28 mouse cellular contexts compared by ENCODE assay signal in genomic region chr1:34516595-34516994, GRCm38 (mm10). TPM values are rescaled to one million over a fixed set of nuclear protein-coding genes. Genes with fewer than 3 reads are reported as not detected.
DNase-seq lines count a peak whose midpoint lies in the region; ATAC-seq and TF ChIP-seq lines count a peak whose summit lies in the region.
"Had no signal": no experiment of that assay in that cellular context is flagged by ENCODE, and none has a peak within 500 bp of the region (broad histone marks: within the 10 kb centered on the region; RNA-seq: fewer than 3 reads in every experiment).

No protein-coding gene starts in this region.

- H3K9me3 ChIP-seq in heart, embryonic 12.5 days (replicated peaks): no peaks in the 10 kb centered on the region
- no peaks in the 10 kb centered on the region for H3K9me3 ChIP-seq in E14TG2a.4 (ENCODE audit: low read length)
- H3K9me3 ChIP-seq in embryonic facial prominence, embryonic 14.5 days (ENCODE audit: control insufficient read depth, low read length): no peaks in the 10 kb centered on the region
- H3K9me3 ChIP-seq: forebrain, embryonic 13.5 days; kidney, embryonic 15.5 days; limb, embryonic 12.5 days; midbrain, embryonic 12.5 days; neural tube, embryonic 12.5 days had no signal

- peaks cover 10% of the 10 kb centered on the region for H3K4me1 ChIP-seq in heart, embryonic 12.5 days (replicated peaks)
- H3K4me1 ChIP-seq in E14TG2a.4 (replicated peaks; ENCODE audit: low read depth, low read length): peaks cover 9% of the 10 kb centered on the region; the same call in 1 of the 2 replicates
- H3K4me1 ChIP-seq in embryonic facial prominence, embryonic 14.5 days (ENCODE audit: control insufficient read depth, insufficient read depth, low read length): no peaks in the 10 kb centered on the region
- H3K4me1 ChIP-seq: forebrain, embryonic 13.5 days; kidney, embryonic 15.5 days; limb, embryonic 12.5 days; midbrain, embryonic 12.5 days; neural tube, embryonic 12.5 days had no signal

- TF ChIP-seq CTCF in E14TG2a.4 (conservative IDR thresholded peaks at IDR 0.05; ENCODE audit: low read length): no peak

- no peak overlapping the region for H3K4me3 ChIP-seq in heart, embryonic 12.5 days
- 0 out of 2 replicates have a peak overlapping the region, but pooled peaks have one; percentile 4 for H3K4me3 ChIP-seq in E14TG2a.4 (replicated peaks; ENCODE audit: low read length)
- no peak overlapping the region for H3K4me3 ChIP-seq in embryonic facial prominence, embryonic 14.5 days (ENCODE audit: low read depth, low read length)
- H3K4me3 ChIP-seq: forebrain, embryonic 13.5 days; kidney, embryonic 15.5 days; limb, embryonic 12.5 days; midbrain, embryonic 12.5 days; neural tube, embryonic 12.5 days had no signal

- 0 out of 2 replicates have a peak overlapping the region, but pooled peaks have one; percentile 8 for H3K4me2 ChIP-seq in heart, embryonic 12.5 days
- H3K4me2 ChIP-seq in embryonic facial prominence, embryonic 14.5 days (ENCODE audit: low read depth, low read length): no peak overlapping the region
- H3K4me2 ChIP-seq: forebrain, embryonic 13.5 days; heart, embryonic 11.5 days; kidney, embryonic 15.5 days; limb, embryonic 12.5 days; midbrain, embryonic 12.5 days; neural tube, embryonic 12.5 days had no signal

- H3K27me3 ChIP-seq in heart, embryonic 12.5 days (replicated peaks): no peaks in the 10 kb centered on the region
- H3K27me3 ChIP-seq in E14TG2a.4 (ENCODE audit: insufficient read depth, low read length): no peaks in the 10 kb centered on the region
- no peaks in the 10 kb centered on the region for H3K27me3 ChIP-seq in embryonic facial prominence, embryonic 14.5 days (replicated peaks; ENCODE audit: control insufficient read depth, insufficient read depth, low read length)
- H3K27me3 ChIP-seq: forebrain, embryonic 13.5 days; kidney, embryonic 15.5 days; limb, embryonic 12.5 days; midbrain, embryonic 12.5 days; neural tube, embryonic 12.5 days had no signal

- no peak for ATAC-seq in heart, embryonic 12.5 days (ENCODE audit: insufficient number of reproducible peaks, low FRiP score)
- ATAC-seq in embryonic facial prominence, embryonic 14.5 days (ENCODE audit: low read depth): no peak
- ATAC-seq: forebrain, embryonic 13.5 days; hindbrain, postnatal 0 days; intestine, postnatal 0 days; Patski had no signal

- H3K9ac ChIP-seq in heart, embryonic 12.5 days: no peak overlapping the region
- no peak overlapping the region for H3K9ac ChIP-seq in embryonic facial prominence, embryonic 14.5 days (ENCODE audit: low read depth, low read length)
- H3K9ac ChIP-seq: forebrain, embryonic 13.5 days; kidney, embryonic 15.5 days; limb, embryonic 12.5 days; midbrain, embryonic 12.5 days; neural tube, embryonic 12.5 days had no signal

- no peak for DNase-seq in heart, postnatal 36 days
- peak; percentile 17 for DNase-seq in MEL-GATA-1-ER (ENCODE audit: extremely low read depth, low read depth)
- DNase-seq in embryonic facial prominence, embryonic 14.5 days (ENCODE audit: low spot score): peak; percentile 19
- DNase-seq in adrenal gland, adult (ENCODE audit: inconsistent age in 2 of 2, low spot score in 1 of 2): no peak
- DNase-seq in cerebellum, adult 18-20 months: no peak
- DNase-seq in ovary, adult 18-20 months (ENCODE audit: low spot score): no peak
- DNase-seq: B cell, adult 2 months; cerebellum, adult 9-11 months; gastrocnemius, postnatal 14 days; heart, postnatal 4 days; thymus, postnatal 25 days had no signal

- intact Hi-C loops in heart, postnatal 36 days (cut with DNase I): no loop called here

- H3K27ac ChIP-seq in heart, embryonic 12.5 days (ENCODE audit: poor library complexity, severe bottlenecking): no peak overlapping the region
- H3K27ac ChIP-seq in embryonic facial prominence, embryonic 14.5 days (replicated peaks; ENCODE audit: low read depth, low read length): no peak overlapping the region
- H3K27ac ChIP-seq: forebrain, embryonic 13.5 days; hindbrain, postnatal 0 days; kidney, embryonic 15.5 days; limb, embryonic 12.5 days; macrophage; midbrain, embryonic 12.5 days; neural tube, embryonic 12.5 days had no signal

- H3K36me3 ChIP-seq in heart, embryonic 12.5 days: no peaks in the 10 kb centered on the region
- H3K36me3 ChIP-seq in E14TG2a.4 (ENCODE audit: insufficient read depth, low read length): no peaks in the 10 kb centered on the region
- no peaks in the 10 kb centered on the region for H3K36me3 ChIP-seq in embryonic facial prominence, embryonic 14.5 days (ENCODE audit: control insufficient read depth, insufficient read depth, low read length)
- H3K36me3 ChIP-seq: kidney, embryonic 15.5 days; limb, embryonic 12.5 days; midbrain, embryonic 12.5 days; neural tube, embryonic 12.5 days had no signal

- WGBS in heart, embryonic 12.5 days: 17% methylated on average over 5 of the region's 5 CpGs
- WGBS in embryonic facial prominence, embryonic 14.5 days: 37% methylated on average over 5 of the region's 5 CpGs

RNA-seq across cellular contexts. Expression of gene Prss39, which starts 18.4 kb away (rescaled TPM):
- polyA plus RNA-seq in heart, embryonic 12.5 days (2016; fragmentation: Nextera tagmentation; extraction: Ambion mirVana): not detected in 2 replicates
- not detected for total RNA-seq in heart, postnatal 36 days (2021)
- polyA plus RNA-seq in embryonic facial prominence, embryonic 14.5 days (2014; fragmentation: Nextera tagmentation; extraction: Ambion mirVana): not detected in 2 replicates
- total RNA-seq: adrenal gland, adult 18-20 months; gastrocnemius, postnatal 14 days; heart, postnatal 4 days; hindbrain, postnatal 0 days; layer of hippocampus, postnatal 14 days had no signal
- polyA plus RNA-seq: forebrain, embryonic 13.5 days; heart, embryonic 11.5 days; hindbrain, postnatal 0 days; intestine, postnatal 0 days; kidney, embryonic 15.5 days; limb, embryonic 12.5 days; liver, embryonic 16.5 days; macrophage; midbrain, embryonic 12.5 days; neural tube, embryonic 12.5 days; Patski; small intestine, adult 2 months had no signal

RNA-seq across cellular contexts. Expression of gene Cfc1, which starts 18.9 kb away (rescaled TPM):
- polyA plus RNA-seq in heart, embryonic 12.5 days (2016; fragmentation: Nextera tagmentation; extraction: Ambion mirVana): 0.32 and 0.42 TPM in 2 replicates
- not detected for total RNA-seq in heart, postnatal 36 days (2021)
- polyA plus RNA-seq in embryonic facial prominence, embryonic 14.5 days (2014; fragmentation: Nextera tagmentation; extraction: Ambion mirVana): 0.35 and 0.67 TPM in 2 replicates
- total RNA-seq: adrenal gland, adult 18-20 months; gastrocnemius, postnatal 14 days; heart, postnatal 4 days; layer of hippocampus, postnatal 14 days had no signal
- polyA plus RNA-seq: forebrain, embryonic 13.5 days; intestine, postnatal 0 days; kidney, embryonic 15.5 days; limb, embryonic 12.5 days; liver, embryonic 16.5 days; macrophage; midbrain, embryonic 12.5 days; neural tube, embryonic 12.5 days; Patski; small intestine, adult 2 months; testis, adult 2 months had no signal

RNA-seq across cellular contexts. Expression of gene Prss40, which starts 44.1 kb away (rescaled TPM):
- not detected in 2 replicates for polyA plus RNA-seq in heart, embryonic 12.5 days (2016; fragmentation: Nextera tagmentation; extraction: Ambion mirVana)
- not detected for total RNA-seq in heart, postnatal 36 days (2021)
- polyA plus RNA-seq in embryonic facial prominence, embryonic 14.5 days (2014; fragmentation: Nextera tagmentation; extraction: Ambion mirVana): not detected in 2 replicates
- total RNA-seq: adrenal gland, adult 18-20 months; gastrocnemius, postnatal 14 days; heart, postnatal 4 days; hindbrain, postnatal 0 days; layer of hippocampus, postnatal 14 days had no signal
- polyA plus RNA-seq: forebrain, embryonic 13.5 days; heart, embryonic 11.5 days; intestine, postnatal 0 days; kidney, embryonic 15.5 days; liver, embryonic 16.5 days; macrophage; midbrain, embryonic 12.5 days; neural tube, embryonic 12.5 days; Patski; small intestine, adult 2 months had no signal

RNA-seq across cellular contexts. Expression of gene Ptpn18, which starts 57.0 kb away (rescaled TPM):
- 10.4 and 10.8 TPM in 2 replicates for polyA plus RNA-seq in heart, embryonic 12.5 days (2016; fragmentation: Nextera tagmentation; extraction: Ambion mirVana)
- total RNA-seq in heart, postnatal 36 days (2021): 1 to 10 TPM; 4.8 to 5.6 TPM
- 18.1 and 19.4 TPM in 2 replicates for polyA plus RNA-seq in embryonic facial prominence, embryonic 14.5 days (2014; fragmentation: Nextera tagmentation; extraction: Ambion mirVana)

Comparison
In these comparisons a context has a peak if more than half of its experiments do, and no peak if none do; other contexts are left out.
1. DNase-seq: peak in MEL-GATA-1-ER (single experiment) and embryonic facial prominence, embryonic 14.5 days (single experiment); none in heart, postnatal 36 days (0 of 2), adrenal gland, adult (0 of 2), cerebellum, adult 18-20 months (0 of 2) and ovary, adult 18-20 months (single experiment).